29 mouse cellular contexts compared by ENCODE assay signal in genomic region chr1:152570681-152571080, GRCm38 (mm10).
DNase-seq lines count a peak whose midpoint lies in the region; ATAC-seq and TF ChIP-seq lines count a peak whose summit lies in the region.
"Had no signal": no experiment of that assay in that cellular context is flagged by ENCODE, and none has a peak within 500 bp of the region (broad histone marks: within the 10 kb centered on the region; RNA-seq: fewer than 3 reads in every experiment).

No protein-coding gene starts in this region.

- no peaks in the 10 kb centered on the region for H3K9me3 ChIP-seq in lung, embryonic 14.5 days (ENCODE audit: low read depth, low read length)
- no peaks in the 10 kb centered on the region for H3K9me3 ChIP-seq in lung, postnatal 0 days (ENCODE audit: low read length)
- H3K9me3 ChIP-seq: embryonic facial prominence, embryonic 10.5 days; embryonic facial prominence, embryonic 13.5 days; forebrain, embryonic 10.5 days; forebrain, embryonic 13.5 days; hindbrain, embryonic 10.5 days; hindbrain, embryonic 13.5 days had no signal

- TF ChIP-seq CTCF in lung, embryonic 14.5 days (IDR thresholded peaks at IDR 0.05; ENCODE audit: low read depth) = no peak
- no peak for TF ChIP-seq CTCF in lung, postnatal 0 days (IDR thresholded peaks at IDR 0.05)
- TF ChIP-seq CTCF in lung, adult 2 months (IDR thresholded peaks at IDR 0.05; ENCODE audit: insufficient read depth, low read length) = no peak

- peak; percentile 91 for ATAC-seq in lung, embryonic 14.5 days (ENCODE audit: insufficient read depth)
- ATAC-seq in lung, postnatal 0 days = peak; percentile 71
- peak; percentile 4; the same call in 1 of the 2 replicates for ATAC-seq in erythroblast, adult 5-6 weeks (replicated peaks; ENCODE audit: low FRiP score, poor library complexity, severe bottlenecking)
- ATAC-seq: forebrain, embryonic 13.5 days; forebrain, embryonic 16.5 days; hindbrain, embryonic 16.5 days; Patski had no signal

- H3K27ac ChIP-seq in lung, embryonic 14.5 days (ENCODE audit: low read depth) = no peak overlapping the region
- no peak overlapping the region for H3K27ac ChIP-seq in lung, postnatal 0 days (ENCODE audit: low read length)
- H3K27ac ChIP-seq: embryonic facial prominence, embryonic 10.5 days; embryonic facial prominence, embryonic 13.5 days; forebrain, embryonic 10.5 days; forebrain, embryonic 13.5 days; hindbrain, embryonic 10.5 days; hindbrain, embryonic 13.5 days had no signal

- no peak overlapping the region for H3K9ac ChIP-seq in lung, embryonic 14.5 days
- no peak overlapping the region for H3K9ac ChIP-seq in lung, postnatal 0 days (replicated peaks; ENCODE audit: low read depth)
- H3K9ac ChIP-seq: embryonic facial prominence, embryonic 13.5 days; forebrain, embryonic 13.5 days; hindbrain, embryonic 13.5 days had no signal

- 45% methylated on average over 9 of the region's 9 CpGs for WGBS in lung, embryonic 14.5 days
- WGBS in lung, postnatal 0 days = 62% methylated on average over 9 of the region's 9 CpGs
- 48% methylated on average over 9 of the region's 9 CpGs for WGBS in lung, adult 2 months

- H3K4me1 ChIP-seq in lung, embryonic 14.5 days (ENCODE audit: insufficient read depth) = peaks cover 20% of the 10 kb centered on the region
- H3K4me1 ChIP-seq in lung, postnatal 0 days (ENCODE audit: insufficient read depth, low read depth, low read length) = peaks cover 14% of the 10 kb centered on the region; the same call in 1 of the 2 replicates
- H3K4me1 ChIP-seq in lung, adult 2 months (ENCODE audit: control insufficient read depth, insufficient read depth, low read length) = peaks cover 22% of the 10 kb centered on the region

- no peak for TF ChIP-seq POLR2A in lung, adult 2 months (IDR thresholded peaks at IDR 0.05; ENCODE audit: borderline replicate concordance, extremely low read depth, low read depth, low read length)

- H3K27me3 ChIP-seq in lung, embryonic 14.5 days (ENCODE audit: insufficient read depth, low read length) = no peaks in the 10 kb centered on the region
- H3K27me3 ChIP-seq in lung, postnatal 0 days (replicated peaks; ENCODE audit: insufficient read depth, low read length) = no peaks in the 10 kb centered on the region
- H3K27me3 ChIP-seq: CH12.LX; hindbrain, embryonic 13.5 days; Patski had no signal

- DNase-seq in lung, embryonic 14.5 days = peak; percentile 77
- no peak for DNase-seq in lung, postnatal 14 days
- DNase-seq in lung, postnatal 0 days (ENCODE audit: low spot score) = peak; percentile 61
- no peak for DNase-seq in lung, adult 2 months
- DNase-seq in adrenal gland, postnatal 4 days (ENCODE audit: low spot score in 2 of 2) = no peak
- DNase-seq: adrenal gland, postnatal 36 days; B cell, adult 2 months; cerebellum, adult 11-12 months; cerebellum, adult 8-10 months; cerebellum, postnatal 10 days; cerebellum, postnatal 36 days; embryo, embryonic 11 days; gastrocnemius, postnatal 10 days; gastrocnemius, postnatal 36 days; heart, postnatal 10 days; heart, postnatal 36 days had no signal

- no peak overlapping the region for H3K4me2 ChIP-seq in lung, embryonic 14.5 days
- H3K4me2 ChIP-seq in lung, postnatal 0 days (replicated peaks; ENCODE audit: low read depth, low read length) = no peak overlapping the region
- H3K4me2 ChIP-seq: embryonic facial prominence, embryonic 13.5 days; forebrain, embryonic 13.5 days; heart, embryonic 11.5 days; hindbrain, embryonic 13.5 days had no signal

- no peaks in the 10 kb centered on the region; the same call in 1 of the 2 replicates for H3K36me3 ChIP-seq in lung, embryonic 14.5 days (ENCODE audit: insufficient read depth)
- H3K36me3 ChIP-seq in lung, postnatal 0 days (ENCODE audit: insufficient read depth, low read length) = no peaks in the 10 kb centered on the region
- H3K36me3 ChIP-seq: G1E; hindbrain, embryonic 13.5 days had no signal

- peak; percentile 17; the same call in 1 of the 2 replicates for TF ChIP-seq EP300 in lung, postnatal 0 days (IDR thresholded peaks at IDR 0.05)

- no peak overlapping the region for H3K4me3 ChIP-seq in lung, embryonic 14.5 days (ENCODE audit: low read depth, low read length)
- H3K4me3 ChIP-seq in lung, postnatal 0 days (ENCODE audit: low read depth, low read length) = no peak overlapping the region
- no peak overlapping the region for H3K4me3 ChIP-seq in lung, adult 2 months (replicated peaks; ENCODE audit: extremely low read depth, low read depth, low read length)
- H3K4me3 ChIP-seq: embryonic facial prominence, embryonic 10.5 days; embryonic facial prominence, embryonic 13.5 days; forebrain, embryonic 10.5 days; forebrain, embryonic 13.5 days; hindbrain, embryonic 10.5 days; hindbrain, embryonic 13.5 days had no signal

Comparison
In these comparisons a context has a peak if more than half of its experiments do, and no peak if none do; other contexts are left out.
1. DNase-seq: peak in lung, embryonic 14.5 days (single experiment) and lung, postnatal 0 days (single experiment); none in lung, postnatal 14 days (single experiment), lung, adult 2 months (single experiment) and adrenal gland, postnatal 4 days (0 of 2).
2. ATAC-seq: peak in every context shown above with its lines; median percentile 91 in lung, embryonic 14.5 days; 71 in lung, postnatal 0 days; 4 in erythroblast, adult 5-6 weeks.